Mouse (Mus musculus): ENCODE measurements around the gene Copz1. TPM values are rescaled to one million over a fixed set of nuclear protein-coding genes. Genes with fewer than 3 reads are reported as not detected.
A peak's percentile ranks its signal among the peaks of the same experiment; 100 is the strongest.

Copz1 gene
- polyA plus RNA-seq, 2 experiments from 2014 or later: 231 to 266 TPM

- no peak for ATAC-seq
Measured at GRCm38 (mm10) chr15:103293375-103293774, 20.9 kb downstream of the Copz1 start.

- no peak for ATAC-seq
Measured at GRCm38 (mm10) chr15:103294649-103295048, 22.1 kb downstream of the Copz1 start.

- no peak for ATAC-seq
Measured at GRCm38 (mm10) chr15:103295851-103296250, 23.3 kb downstream of the Copz1 start.

GRCm38 (mm10) chr15:103297313-103297712, 24.8 kb downstream of the Copz1 start:
- ATAC-seq: no peak

GRCm38 (mm10) chr15:103298026-103298425, 25.5 kb downstream of the Copz1 start:
- ATAC-seq: no peak

- ATAC-seq: no peak
Measured at GRCm38 (mm10) chr15:103298861-103299616, 26.5 kb downstream of the Copz1 start.

- ATAC-seq: no peak
Measured at GRCm38 (mm10) chr15:103299644-103300043, 27.1 kb downstream of the Copz1 start.

- ATAC-seq: no peak
Measured at GRCm38 (mm10) chr15:103300067-103300471, 27.6 kb downstream of the Copz1 start.

GRCm38 (mm10) chr15:103300560-103300959, 28.0 kb downstream of the Copz1 start:
- ATAC-seq: no peak

- no peak for ATAC-seq
Measured at GRCm38 (mm10) chr15:103301046-103301445, 28.5 kb downstream of the Copz1 start.

- no peak for ATAC-seq
Measured at GRCm38 (mm10) chr15:103301547-103302340, 29.2 kb downstream of the Copz1 start.

GRCm38 (mm10) chr15:103302341-103303021, 30.0 kb downstream of the Copz1 start:
- no peak for ATAC-seq

- no peak for ATAC-seq
Measured at GRCm38 (mm10) chr15:103303916-103304615, 31.6 kb downstream of the Copz1 start.

GRCm38 (mm10) chr15:103304616-103304969, 32.1 kb downstream of the Copz1 start:
- no peak for ATAC-seq

- peak; percentile 95 for ATAC-seq
Measured at GRCm38 (mm10) chr15:103305070-103305678, 32.7 kb downstream of the Copz1 start.

GRCm38 (mm10) chr15:103305792-103306645, 33.5 kb downstream of the Copz1 start:
- ATAC-seq: no peak

GRCm38 (mm10) chr15:103307125-103307524, 34.6 kb downstream of the Copz1 start:
- peak; percentile 29 for ATAC-seq

GRCm38 (mm10) chr15:103308056-103308875, 35.8 kb downstream of the Copz1 start:
- no peak for ATAC-seq

GRCm38 (mm10) chr15:103308876-103309580, 36.5 kb downstream of the Copz1 start:
- ATAC-seq: no peak

Measured in activated CD4-positive, CD25-positive, alpha-beta regulatory T cell, adult 4 months (primary cell).